In genomic region chr5:144258131-144258611, GRCm38 (mm10) we compare ENCODE assay signal across 7 mouse cellular contexts. TPM values are rescaled to one million over a fixed set of nuclear protein-coding genes. Genes with fewer than 3 reads are reported as not detected.
DNase-seq lines count a peak whose midpoint lies in the region; ATAC-seq and TF ChIP-seq lines count a peak whose summit lies in the region.

No protein-coding gene starts in this region.

- peak overlapping the region; percentile 98 for H3K9ac ChIP-seq in intestine, postnatal 0 days (ENCODE audit: low read depth, low read length)
- peak overlapping the region; percentile 91 for H3K9ac ChIP-seq in lung, embryonic 14.5 days
- 0 out of 2 replicates have a peak overlapping the region, but pooled peaks have one; percentile 23 for H3K9ac ChIP-seq in stomach, embryonic 15.5 days

- WGBS in intestine, postnatal 0 days = 35% methylated on average over 14 of the region's 14 CpGs
- whole genome bisulfite sequencing in lung, embryonic 14.5 days = 13% methylated on average over 14 of the region's 14 CpGs
- WGBS in stomach, embryonic 15.5 days = 25% methylated on average over 13 of the region's 14 CpGs

- no peak for TF ChIP-seq CTCF in intestine, postnatal 0 days (IDR thresholded peaks at IDR 0.05; ENCODE audit: low read depth)
- TF ChIP-seq CTCF in lung, embryonic 14.5 days (IDR thresholded peaks at IDR 0.05; ENCODE audit: low read depth) = no peak

- H3K4me1 ChIP-seq in intestine, postnatal 0 days (replicated peaks; ENCODE audit: control insufficient read depth, insufficient read depth, low read length) = peaks cover 24% of the 10 kb centered on the region; the same call in 1 of the 2 replicates
- peaks cover 12% of the 10 kb centered on the region for H3K4me1 ChIP-seq in lung, embryonic 14.5 days (ENCODE audit: insufficient read depth)
- peaks cover 42% of the 10 kb centered on the region for H3K4me1 ChIP-seq in stomach, embryonic 15.5 days

- H3K27ac ChIP-seq in intestine, postnatal 0 days (ENCODE audit: low read depth, low read length) = peak overlapping the region; percentile 35; the same call in 1 of the 2 replicates
- H3K27ac ChIP-seq in lung, embryonic 14.5 days (ENCODE audit: low read depth) = peak overlapping the region; percentile 96; the same call in 1 of the 2 replicates
- H3K27ac ChIP-seq in stomach, embryonic 15.5 days = peak overlapping the region; percentile 22; the same call in 1 of the 2 replicates

- H3K27me3 ChIP-seq in intestine, postnatal 0 days (replicated peaks; ENCODE audit: control insufficient read depth, insufficient read depth, low read length) = no peaks in the 10 kb centered on the region
- H3K27me3 ChIP-seq in lung, embryonic 14.5 days (ENCODE audit: insufficient read depth, low read length) = no peaks in the 10 kb centered on the region
- H3K27me3 ChIP-seq in stomach, embryonic 15.5 days (replicated peaks) = no peaks in the 10 kb centered on the region

- peak; percentile 83 for DNase-seq in adrenal gland, postnatal 10 days
- peak; percentile 60 to 63 for DNase-seq in cerebellum, postnatal 14 days
- peak; percentile 88 to 90 for DNase-seq in heart, adult 18-20 months
- peak; percentile 84 for DNase-seq in lung, embryonic 14.5 days
- no peak for DNase-seq in testis, postnatal 10 days (ENCODE audit: low spot score)

- peak overlapping the region; percentile 98 for H3K4me3 ChIP-seq in intestine, postnatal 0 days (ENCODE audit: low read depth, low read length)
- H3K4me3 ChIP-seq in lung, embryonic 14.5 days (ENCODE audit: low read depth, low read length) = peak overlapping the region; percentile 95; the same call in 1 of the 2 replicates
- peak overlapping the region; percentile 90 for H3K4me3 ChIP-seq in stomach, embryonic 15.5 days (replicated peaks)

- peak overlapping the region; percentile 79 for H3K4me2 ChIP-seq in intestine, postnatal 0 days (replicated peaks; ENCODE audit: low read depth)
- peak overlapping the region; percentile 79 for H3K4me2 ChIP-seq in lung, embryonic 14.5 days
- H3K4me2 ChIP-seq in stomach, embryonic 15.5 days = peak overlapping the region; percentile 71

- peaks cover 37% of the 10 kb centered on the region; the same call in 1 of the 2 replicates for H3K36me3 ChIP-seq in intestine, postnatal 0 days (ENCODE audit: control insufficient read depth, insufficient read depth)
- H3K36me3 ChIP-seq in lung, embryonic 14.5 days (ENCODE audit: insufficient read depth) = peaks cover 26% of the 10 kb centered on the region
- no peaks in the 10 kb centered on the region for H3K36me3 ChIP-seq in stomach, embryonic 15.5 days

- no peaks in the 10 kb centered on the region for H3K9me3 ChIP-seq in intestine, postnatal 0 days (ENCODE audit: control insufficient read depth)
- no peaks in the 10 kb centered on the region for H3K9me3 ChIP-seq in lung, embryonic 14.5 days (ENCODE audit: low read depth, low read length)
- no peaks in the 10 kb centered on the region for H3K9me3 ChIP-seq in stomach, embryonic 15.5 days

- no peak for ATAC-seq in intestine, postnatal 0 days
- ATAC-seq in lung, embryonic 14.5 days (ENCODE audit: insufficient read depth) = peak; percentile 4; the same call in 1 of the 2 replicates
- no peak for ATAC-seq in stomach, embryonic 15.5 days (ENCODE audit: insufficient read depth, low FRiP score, low read depth)

RNA-seq across cellular contexts. Expression of gene Bri3, which starts 13.9 kb away (rescaled TPM):
- 100 to 1,000 TPM; 116 to 124 TPM for total RNA-seq in adrenal gland, postnatal 10 days (2021)
- 100 to 1,000 TPM; 149 to 160 TPM for total RNA-seq in heart, adult 18-20 months (2021)
- polyA plus RNA-seq in intestine, postnatal 0 days (2015; fragmentation: Nextera tagmentation; extraction: Ambion mirVana) = 313 and 341 TPM in 2 replicates
- polyA plus RNA-seq in lung, embryonic 14.5 days (2014; fragmentation: Nextera tagmentation; extraction: Ambion mirVana) = 128 and 145 TPM in 2 replicates
- 125 and 133 TPM in 2 replicates for polyA plus RNA-seq in stomach, embryonic 15.5 days (2015; fragmentation: Nextera tagmentation; extraction: Ambion mirVana)

RNA-seq across cellular contexts. Expression of gene Tecpr1, which starts 34.8 kb away (rescaled TPM):
- 10 to 100 TPM; 56.9 to 67.2 TPM for total RNA-seq in adrenal gland, postnatal 10 days (2021)
- 10 to 100 TPM; 27.1 to 27.3 TPM for total RNA-seq in heart, adult 18-20 months (2021)
- polyA plus RNA-seq in intestine, postnatal 0 days (2015; fragmentation: Nextera tagmentation; extraction: Ambion mirVana) = 10.7 and 12.5 TPM in 2 replicates
- polyA plus RNA-seq in lung, embryonic 14.5 days (2014; fragmentation: Nextera tagmentation; extraction: Ambion mirVana) = 17.0 and 19.3 TPM in 2 replicates
- polyA plus RNA-seq in stomach, embryonic 15.5 days (2015; fragmentation: Nextera tagmentation; extraction: Ambion mirVana) = 21.2 and 21.7 TPM in 2 replicates

Comparison
In these comparisons a context has a peak if more than half of its experiments do, and no peak if none do; other contexts are left out.
1. H3K27ac ChIP-seq: peak in every context shown above with its lines; median percentile 96 in lung, embryonic 14.5 days; 35 in intestine, postnatal 0 days; 22 in stomach, embryonic 15.5 days.
2. H3K9ac ChIP-seq: peak in every context shown above with its lines; median percentile 98 in intestine, postnatal 0 days; 91 in lung, embryonic 14.5 days; 23 in stomach, embryonic 15.5 days.